Mouse (Mus musculus): Measurements from ENCODE around the gene Slc48a1. TPM values are rescaled to one million over a fixed set of nuclear protein-coding genes. Genes with fewer than 3 reads are reported as not detected.

The Slc48a1 gene
- total RNA-seq, 2 experiments from 2014 or later, result 138 to 140 TPM

GRCm38 (mm10) chr15:97799446-97799845, 21.1 kb downstream of the Slc48a1 start:
- DNase-seq (ENCODE audit: low spot score in 2 of 2), result no peak

- no peak for DNase-seq (ENCODE audit: low spot score in 2 of 2)
These were observed 22.5 kb downstream of the Slc48a1 start for GRCm38 (mm10) chr15:97800853-97801252.

- no peak for DNase-seq (ENCODE audit: low spot score in 2 of 2)
These were observed 23.5 kb downstream of the Slc48a1 start for GRCm38 (mm10) chr15:97801811-97802210.

GRCm38 (mm10) chr15:97802575-97802974, 24.3 kb downstream of the Slc48a1 start:
- DNase-seq (ENCODE audit: low spot score in 2 of 2), result no peak

GRCm38 (mm10) chr15:97807867-97808266, 29.5 kb downstream of the Slc48a1 start:
- no peak for DNase-seq (ENCODE audit: low spot score in 2 of 2)

- DNase-seq (ENCODE audit: low spot score in 2 of 2), result no peak
These were observed 30.2 kb downstream of the Slc48a1 start for GRCm38 (mm10) chr15:97808532-97808931.

- no peak for DNase-seq (ENCODE audit: low spot score in 2 of 2)
These were observed 30.9 kb downstream of the Slc48a1 start for GRCm38 (mm10) chr15:97809206-97809605.

- no peak for DNase-seq (ENCODE audit: low spot score in 2 of 2)
These were observed 31.6 kb downstream of the Slc48a1 start for GRCm38 (mm10) chr15:97809942-97810341.

- no peak for DNase-seq (ENCODE audit: low spot score in 2 of 2)
These were observed 32.1 kb downstream of the Slc48a1 start for GRCm38 (mm10) chr15:97810399-97810798.

- DNase-seq (ENCODE audit: low spot score in 2 of 2), result no peak
These were observed 33.0 kb downstream of the Slc48a1 start for GRCm38 (mm10) chr15:97811307-97811706.

GRCm38 (mm10) chr15:97812126-97812525, 33.8 kb downstream of the Slc48a1 start:
- DNase-seq (ENCODE audit: low spot score in 2 of 2), result peak; percentile 81 to 90

GRCm38 (mm10) chr15:97812875-97813274, 34.6 kb downstream of the Slc48a1 start:
- DNase-seq (ENCODE audit: low spot score in 2 of 2), result no peak

- no peak for DNase-seq (ENCODE audit: low spot score in 2 of 2)
These were observed 35.3 kb downstream of the Slc48a1 start for GRCm38 (mm10) chr15:97813452-97814204.

- no peak for DNase-seq (ENCODE audit: low spot score in 2 of 2)
These were observed 36.4 kb downstream of the Slc48a1 start for GRCm38 (mm10) chr15:97814703-97815102.

GRCm38 (mm10) chr15:97815254-97815653, 36.9 kb downstream of the Slc48a1 start:
- DNase-seq (ENCODE audit: low spot score in 2 of 2), result no peak

GRCm38 (mm10) chr15:97816199-97816994, 38.1 kb downstream of the Slc48a1 start:
- no peak for DNase-seq (ENCODE audit: low spot score in 2 of 2)

GRCm38 (mm10) chr15:97819937-97820336, 41.6 kb downstream of the Slc48a1 start:
- no peak for DNase-seq (ENCODE audit: low spot score in 2 of 2)

GRCm38 (mm10) chr15:97821321-97821982, 43.1 kb downstream of the Slc48a1 start:
- DNase-seq (ENCODE audit: low spot score in 2 of 2), result no peak

GRCm38 (mm10) chr15:97821983-97822363, 43.7 kb downstream of the Slc48a1 start:
- no peak for DNase-seq (ENCODE audit: low spot score in 2 of 2)

GRCm38 (mm10) chr15:97822545-97823228, 44.4 kb downstream of the Slc48a1 start:
- DNase-seq (ENCODE audit: low spot score in 2 of 2), result no peak

GRCm38 (mm10) chr15:97823479-97823878, 45.2 kb downstream of the Slc48a1 start:
- DNase-seq (ENCODE audit: low spot score in 2 of 2), result no peak
